ENCODE assay signal across 25 mouse cellular contexts in the genomic region with DNA sequence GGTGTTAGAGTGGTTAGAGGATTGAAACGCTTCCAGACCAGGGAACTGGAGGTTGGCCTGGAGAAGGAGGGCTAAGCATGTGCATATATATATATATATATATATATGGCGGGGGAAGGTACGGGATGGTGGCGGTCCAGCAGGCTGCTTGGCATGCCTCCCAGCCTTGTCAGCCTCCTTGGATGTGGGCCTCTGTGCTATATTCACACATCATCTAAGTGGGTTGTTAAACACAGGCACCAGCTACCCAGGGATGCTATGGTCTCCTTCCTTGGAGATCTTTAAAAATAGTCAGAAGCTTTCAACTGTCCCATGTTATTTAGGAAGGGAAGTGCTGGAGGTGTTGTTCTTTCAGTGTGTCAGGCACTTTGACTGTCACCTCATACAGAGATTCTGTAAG. TPM values are rescaled to one million over a fixed set of nuclear protein-coding genes. Genes with fewer than 3 reads are reported as not detected.
DNase-seq lines count a peak whose midpoint lies in the region; ATAC-seq lines count a peak whose summit lies in the region.
"Had no signal": no experiment of that assay in that cellular context is flagged by ENCODE, and none has a peak within 500 bp of the region (broad histone marks: within the 10 kb centered on the region; RNA-seq: fewer than 3 reads in every experiment).

No protein-coding gene starts in this region.

- ATAC-seq in forebrain, embryonic 14.5 days: no peak
- ATAC-seq in forebrain, embryonic 11.5 days (replicated peaks; ENCODE audit: low FRiP score): no peak
- no peak for ATAC-seq in forebrain, embryonic 12.5 days (ENCODE audit: low FRiP score)
- ATAC-seq: intestine, embryonic 15.5 days; Patski had no signal

- WGBS in forebrain, embryonic 14.5 days: 81% methylated on average over 4 of the region's 4 CpGs
- 93% methylated on average over 4 of the region's 4 CpGs for WGBS in forebrain, embryonic 11.5 days
- 87% methylated on average over 4 of the region's 4 CpGs for WGBS in forebrain, embryonic 12.5 days

- H3K27ac ChIP-seq in forebrain, embryonic 14.5 days (ENCODE audit: low read depth, low read length): no peak overlapping the region
- no peak overlapping the region for H3K27ac ChIP-seq in forebrain, embryonic 11.5 days (ENCODE audit: low read depth, low read length)
- no peak overlapping the region for H3K27ac ChIP-seq in forebrain, embryonic 12.5 days
- H3K27ac ChIP-seq: embryonic facial prominence, embryonic 15.5 days; heart, embryonic 13.5 days; hindbrain, embryonic 14.5 days; intestine, embryonic 15.5 days; limb, embryonic 13.5 days; liver, embryonic 14.5 days; midbrain, embryonic 12.5 days; stomach, postnatal 0 days had no signal

- H3K4me2 ChIP-seq in forebrain, embryonic 14.5 days (ENCODE audit: low read length): no peak overlapping the region
- H3K4me2 ChIP-seq in forebrain, embryonic 11.5 days (ENCODE audit: low read depth, low read length, severe bottlenecking): no peak overlapping the region
- no peak overlapping the region for H3K4me2 ChIP-seq in forebrain, embryonic 12.5 days
- H3K4me2 ChIP-seq: embryonic facial prominence, embryonic 15.5 days; heart, embryonic 13.5 days; hindbrain, embryonic 14.5 days; intestine, embryonic 15.5 days; limb, embryonic 13.5 days; midbrain, embryonic 12.5 days had no signal

- no peaks in the 10 kb centered on the region for H3K36me3 ChIP-seq in forebrain, embryonic 14.5 days (ENCODE audit: control insufficient read depth, insufficient read depth, low read length)
- H3K36me3 ChIP-seq in forebrain, embryonic 11.5 days (ENCODE audit: control insufficient read depth, insufficient read depth, low read length): no peaks in the 10 kb centered on the region
- no peaks in the 10 kb centered on the region for H3K36me3 ChIP-seq in forebrain, embryonic 12.5 days (replicated peaks)
- H3K36me3 ChIP-seq: embryonic facial prominence, embryonic 15.5 days; heart, embryonic 13.5 days; intestine, embryonic 15.5 days; limb, embryonic 13.5 days; midbrain, embryonic 12.5 days had no signal

- H3K4me3 ChIP-seq in forebrain, embryonic 14.5 days (ENCODE audit: low read depth, low read length): no peak overlapping the region
- no peak overlapping the region for H3K4me3 ChIP-seq in forebrain, embryonic 11.5 days (ENCODE audit: low read depth, low read length)
- no peak overlapping the region for H3K4me3 ChIP-seq in forebrain, embryonic 12.5 days (replicated peaks)
- H3K4me3 ChIP-seq: embryonic facial prominence, embryonic 15.5 days; heart, embryonic 13.5 days; intestine, embryonic 15.5 days; limb, embryonic 13.5 days; midbrain, embryonic 12.5 days had no signal

- H3K9me3 ChIP-seq in forebrain, embryonic 14.5 days (replicated peaks; ENCODE audit: control insufficient read depth, low read length): no peaks in the 10 kb centered on the region
- no peaks in the 10 kb centered on the region for H3K9me3 ChIP-seq in forebrain, embryonic 11.5 days (ENCODE audit: control insufficient read depth, low read length)
- H3K9me3 ChIP-seq in forebrain, embryonic 12.5 days: no peaks in the 10 kb centered on the region
- H3K9me3 ChIP-seq: embryonic facial prominence, embryonic 15.5 days; heart, embryonic 13.5 days; intestine, embryonic 15.5 days; limb, embryonic 13.5 days; midbrain, embryonic 12.5 days had no signal

- no peaks in the 10 kb centered on the region for H3K27me3 ChIP-seq in forebrain, embryonic 14.5 days (replicated peaks; ENCODE audit: control insufficient read depth, insufficient read depth, low read length)
- no peaks in the 10 kb centered on the region for H3K27me3 ChIP-seq in forebrain, embryonic 11.5 days (ENCODE audit: control insufficient read depth, insufficient read depth, low read length)
- no peaks in the 10 kb centered on the region for H3K27me3 ChIP-seq in forebrain, embryonic 12.5 days
- H3K27me3 ChIP-seq: embryonic facial prominence, embryonic 15.5 days; heart, embryonic 13.5 days; intestine, embryonic 15.5 days; limb, embryonic 13.5 days; midbrain, embryonic 12.5 days had no signal

- peak; percentile 8 for DNase-seq in forebrain, embryonic 14.5 days (ENCODE audit: low spot score)
- DNase-seq in forebrain, embryonic 11.5 days (ENCODE audit: low spot score): no peak
- peak; percentile 58 to 63 for DNase-seq in left cerebral cortex, adult 18-20 months (ENCODE audit: low spot score in 2 of 2)
- peak; percentile 55 for DNase-seq in right cerebral cortex, adult 18-20 months
- DNase-seq in telencephalon, adult 2 months (ENCODE audit: low read depth, low spot score): peak; percentile 70
- DNase-seq in thymus, postnatal 25 days: no peak
- DNase-seq in lung, postnatal 4 days: no peak
- DNase-seq: adrenal gland, postnatal 10 days; cerebellum, adult 11 months; cerebellum, postnatal 10 days; embryo, embryonic 11 days; heart, adult 11 months; heart, postnatal 36 days; kidney, adult 9 months; thymus, postnatal 14 days had no signal

- H3K4me1 ChIP-seq in forebrain, embryonic 14.5 days (ENCODE audit: control insufficient read depth, insufficient read depth, low read length): no peaks in the 10 kb centered on the region
- no peaks in the 10 kb centered on the region for H3K4me1 ChIP-seq in forebrain, embryonic 11.5 days (replicated peaks; ENCODE audit: control insufficient read depth, insufficient read depth, low read length)
- H3K4me1 ChIP-seq in forebrain, embryonic 12.5 days: no peaks in the 10 kb centered on the region
- H3K4me1 ChIP-seq: embryonic facial prominence, embryonic 15.5 days; heart, embryonic 13.5 days; intestine, embryonic 15.5 days; limb, embryonic 13.5 days; midbrain, embryonic 12.5 days had no signal

- H3K9ac ChIP-seq in forebrain, embryonic 14.5 days (ENCODE audit: low read length): no peak overlapping the region
- H3K9ac ChIP-seq in forebrain, embryonic 11.5 days (ENCODE audit: low read length): no peak overlapping the region
- no peak overlapping the region for H3K9ac ChIP-seq in forebrain, embryonic 12.5 days
- H3K9ac ChIP-seq: embryonic facial prominence, embryonic 15.5 days; heart, embryonic 13.5 days; hindbrain, embryonic 14.5 days; intestine, embryonic 15.5 days; limb, embryonic 13.5 days; liver, embryonic 14.5 days; midbrain, embryonic 12.5 days had no signal

RNA-seq across cellular contexts. Expression of a gene that starts 3.1 kb away (rescaled TPM):
- 37.5 and 39.2 TPM in 2 replicates for polyA plus RNA-seq in forebrain, embryonic 14.5 days (2014; fragmentation: Nextera tagmentation; extraction: Ambion mirVana)
- 37.6 and 40.2 TPM in 2 replicates for polyA plus RNA-seq in forebrain, embryonic 11.5 days (2014; fragmentation: Nextera tagmentation; extraction: Ambion mirVana)
- total RNA-seq in left cerebral cortex, adult 18-20 months (2021): 100 to 1,000 TPM; 121 to 130 TPM
- polyA plus RNA-seq in forebrain, embryonic 12.5 days (2016; fragmentation: Nextera tagmentation; extraction: Ambion mirVana): 43.7 and 44.1 TPM in 2 replicates

Comparison
In these comparisons a context has a peak if more than half of its experiments do, and no peak if none do; other contexts are left out.
1. DNase-seq: peak in forebrain, embryonic 14.5 days (single experiment), left cerebral cortex, adult 18-20 months (2 of 2), right cerebral cortex, adult 18-20 months (single experiment) and telencephalon, adult 2 months (single experiment); none in forebrain, embryonic 11.5 days (single experiment), thymus, postnatal 25 days (single experiment) and lung, postnatal 4 days (0 of 2).